Mouse (Mus musculus): ENCODE results near the gene Bloc1s4. TPM values are rescaled to one million over a fixed set of nuclear protein-coding genes. Genes with fewer than 3 reads are reported as not detected.

Gene Bloc1s4
- total RNA-seq (2023), result 10 to 100 TPM; 12.5 to 14.9 TPM

DNA sequence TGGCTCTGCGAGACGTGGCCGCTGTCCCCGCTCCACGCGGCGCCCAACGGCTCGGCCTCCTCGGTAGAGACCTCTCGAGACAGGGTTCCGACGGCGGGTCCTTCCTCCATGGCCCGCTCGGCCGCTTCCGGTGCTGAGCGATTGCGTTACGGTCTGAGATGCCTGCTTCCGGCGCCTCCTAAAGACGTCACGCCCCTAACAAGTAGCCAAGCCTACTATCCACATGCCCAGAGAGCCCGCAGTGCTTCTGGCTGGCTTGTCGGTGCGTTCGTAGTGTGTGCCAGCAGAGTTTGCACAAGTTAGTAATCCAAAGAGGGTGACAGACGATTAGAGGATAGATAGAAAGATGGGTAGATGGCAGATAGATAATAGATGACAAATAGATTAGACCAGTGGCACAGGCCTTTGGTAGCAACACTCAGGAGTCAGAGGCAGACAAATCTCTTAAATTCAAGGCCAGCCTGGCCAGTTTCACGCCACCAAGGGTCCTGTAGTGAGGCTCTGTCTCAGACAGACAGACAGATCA lies at the start of gene Bloc1s4:
Bloc1s4 (minus strand) TSS at position 115 of the 526 bp plus-strand sequence.

DNA sequence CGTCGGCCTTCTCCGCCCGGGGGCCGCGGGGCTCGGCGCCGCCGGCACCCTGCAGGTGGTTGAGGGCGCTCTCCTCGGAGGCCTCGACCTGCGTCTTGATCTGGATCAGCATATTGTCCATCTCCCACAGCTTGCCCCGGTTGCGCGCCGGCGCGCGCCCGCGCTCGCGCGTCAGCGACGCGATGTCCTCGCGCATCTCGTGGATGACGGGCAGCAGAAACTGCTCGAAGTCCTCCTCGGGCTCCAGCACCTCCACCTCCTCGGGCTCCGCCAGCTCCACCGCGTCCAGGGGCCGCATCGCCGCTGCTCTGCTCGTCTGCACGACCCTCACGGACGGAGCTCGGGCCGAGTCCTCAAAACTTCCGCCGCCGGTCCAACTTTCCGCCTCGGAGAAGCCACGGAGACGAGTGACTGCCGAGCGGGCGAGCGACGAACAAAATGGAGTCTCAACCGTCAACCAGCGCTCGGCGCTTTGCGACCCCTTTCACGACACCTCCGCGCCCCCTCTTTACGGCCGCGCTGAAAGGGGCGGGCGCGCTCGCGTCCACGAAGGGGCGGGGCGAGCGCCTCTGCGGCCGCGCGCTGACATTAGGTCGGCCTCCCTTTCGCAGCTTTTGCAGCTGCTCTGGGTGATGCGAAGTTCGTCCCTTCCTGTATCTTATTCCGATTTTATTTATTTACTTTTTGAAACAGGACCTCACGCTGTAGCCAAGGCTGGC lies 48.0 kb upstream of the Bloc1s4 start, which contains the start of gene Mrfap1:
Mrfap1 (minus strand) TSS at position 477 of the 719 bp plus-strand sequence.

Other genes with a start within 250 kb of the Bloc1s4 start
- 10 to 100 TPM; 67.0 to 77.9 TPM for gene Tbc1d14, start 155.4 kb downstream of the Bloc1s4 start, total RNA-seq (2023)
- gene D5Ertd579e, start 52.6 kb downstream of the Bloc1s4 start, total RNA-seq (2023), result 10 to 100 TPM; 21.8 to 25.5 TPM
- gene Mrfap1, start 48.1 kb upstream of the Bloc1s4 start, total RNA-seq (2023), result 100 to 1,000 TPM; 134 to 142 TPM
- 10 to 100 TPM; 42.7 to 44.0 TPM for gene Man2b2, start 82.0 kb upstream of the Bloc1s4 start, total RNA-seq (2023)
- gene Ppp2r2c, start 119.9 kb upstream of the Bloc1s4 start, total RNA-seq (2023), result not detected
- 1 to 10 TPM; 3.7 to 6.0 TPM for gene Wfs1, start 240.6 kb upstream of the Bloc1s4 start, total RNA-seq (2023)

Measured in neutrophil, adult 83 days (primary cell).